Mouse (Mus musculus) left cerebral cortex, postnatal 4 days (tissue): ENCODE results near the gene Smpd2. TPM values are rescaled to one million over a fixed set of nuclear protein-coding genes. Genes with fewer than 3 reads are reported as not detected.
A peak's percentile ranks its signal among the peaks of the same experiment; 100 is the strongest.

Experiments used
- DNase-seq: peaks from one replicate; pipeline ENCODE4 v3.0.0-alpha.2; 2022
- intact Hi-C: fragments of 180-260 bp; cut with DNase I; formaldehyde crosslinking; loops from one replicate; pipeline ENCODE4 v1.15.1; 2025
- total RNA-seq, 2 experiments: library from RNA; stranded (reverse); gene quantifications; 2 replicates each; pipeline ENCODE4 v1.2.3; 2021

Smpd2 gene
- 10 to 100 TPM; 20.1 to 21.9 TPM for total RNA-seq

- DNase-seq = peak; percentile 96
Measured at GRCm38 (mm10) chr10:41489708-41490517, at the start of gene Smpd2, which contains the start of gene Ppil6. Gene Smpd2 (minus strand): TSS chr10:41490369. Gene Ppil6 (plus strand): TSS chr10:41490439.

GRCm38 (mm10) chr10:41538986-41539385 lies 48.8 kb upstream of the Smpd2 start:
- intact Hi-C loops = no loop called here

More at GRCm38 (mm10) chr10:41489708-41490517, at the start of gene Smpd2, which contains the start of gene Ppil6:
- intact Hi-C loops = no loop called here

GRCm38 (mm10) chr10:41537983-41538330 lies 47.8 kb upstream of the Smpd2 start:
- intact Hi-C loops = no loop called here
- DNase-seq = no peak

More at GRCm38 (mm10) chr10:41538986-41539385, 48.8 kb upstream of the Smpd2 start:
- DNase-seq = no peak

GRCm38 (mm10) chr10:41537226-41537982 lies 47.2 kb upstream of the Smpd2 start:
- intact Hi-C loops = no loop called here
- DNase-seq = no peak

GRCm38 (mm10) chr10:41536714-41537113 lies 46.5 kb upstream of the Smpd2 start:
- no peak for DNase-seq
- intact Hi-C loops = no loop called here

- DNase-seq = no peak
- intact Hi-C loops = no loop called here
Measured at GRCm38 (mm10) chr10:41535991-41536390, 45.8 kb upstream of the Smpd2 start.

- DNase-seq = no peak
- intact Hi-C loops = no loop called here
Measured at GRCm38 (mm10) chr10:41529972-41530371, 39.8 kb upstream of the Smpd2 start.

GRCm38 (mm10) chr10:41525696-41526095 lies 35.5 kb upstream of the Smpd2 start:
- no peak for DNase-seq
- intact Hi-C loops = no loop called here

GRCm38 (mm10) chr10:41523386-41523785 lies 33.2 kb upstream of the Smpd2 start:
- intact Hi-C loops = no loop called here
- DNase-seq = no peak

- intact Hi-C loops = no loop called here
- DNase-seq = no peak
Measured at GRCm38 (mm10) chr10:41520410-41520673, 30.2 kb upstream of the Smpd2 start.

- DNase-seq = peak; percentile 55
Measured at GRCm38 (mm10) chr10:41519640-41520409, 29.7 kb upstream of the Smpd2 start.

GRCm38 (mm10) chr10:41518981-41519618 lies 28.9 kb upstream of the Smpd2 start, which contains the start of gene Cd164:
Gene Cd164 (plus strand): TSS chr10:41519414.
- peak; percentile 97 for DNase-seq
- intact Hi-C loops = loop anchor here (2.0 to 10.0 kb wide), 2 partner anchors 162 to 776 kb away; no protein-coding TSS in a partner anchor

More at GRCm38 (mm10) chr10:41519640-41520409, 29.7 kb upstream of the Smpd2 start:
- intact Hi-C loops = loop anchor here (2.0 to 10.0 kb wide), 2 partner anchors 161 to 775 kb away; no protein-coding TSS in a partner anchor

GRCm38 (mm10) chr10:41518508-41518980 lies 28.4 kb upstream of the Smpd2 start:
- peak; percentile 78 for DNase-seq

GRCm38 (mm10) chr10:41514921-41515320 lies 24.8 kb upstream of the Smpd2 start:
- intact Hi-C loops = loop anchor here (10.0 kb wide), 1 partner anchor 780 kb away; no protein-coding TSS in a partner anchor
- no peak for DNase-seq

More at GRCm38 (mm10) chr10:41518508-41518980, 28.4 kb upstream of the Smpd2 start:
- intact Hi-C loops = loop anchor here (2.0 to 10.0 kb wide), 2 partner anchors 162 to 776 kb away; no protein-coding TSS in a partner anchor

- intact Hi-C loops = loop anchor here (10.0 kb wide), 1 partner anchor 780 kb away; no protein-coding TSS in a partner anchor
- no peak for DNase-seq
Measured at GRCm38 (mm10) chr10:41514301-41514700, 24.1 kb upstream of the Smpd2 start.

- intact Hi-C loops = loop anchor here (10.0 kb wide), 2 partner anchors 204 to 504 kb away; partner anchors contain the start of genes Ak9 and Fig4
Measured at GRCm38 (mm10) chr10:41509160-41509559, 19.0 kb upstream of the Smpd2 start.

GRCm38 (mm10) chr10:41505446-41505845 lies 15.3 kb upstream of the Smpd2 start:
- intact Hi-C loops = loop anchor here (10.0 kb wide), 2 partner anchors 201 to 501 kb away; partner anchors contain the start of genes Ak9 and Fig4
- DNase-seq = peak; percentile 70

More at GRCm38 (mm10) chr10:41509160-41509559, 19.0 kb upstream of the Smpd2 start:
- no peak for DNase-seq

GRCm38 (mm10) chr10:41504996-41505395 lies 14.8 kb upstream of the Smpd2 start:
- intact Hi-C loops = loop anchor here (10.0 kb wide), 2 partner anchors 200 to 500 kb away; partner anchors contain the start of genes Ak9 and Fig4
- no peak for DNase-seq

- DNase-seq = no peak
Measured at GRCm38 (mm10) chr10:41500941-41501340, 10.8 kb upstream of the Smpd2 start.

More at GRCm38 (mm10) chr10:41500941-41501340, 10.8 kb upstream of the Smpd2 start:
- intact Hi-C loops = loop anchor here (10.0 kb wide), 2 partner anchors 196 to 496 kb away; partner anchors contain the start of genes Ak9 and Fig4
